Mouse (Mus musculus) MEL (cell line): ENCODE data around the gene Mlc1. TPM values are rescaled to one million over a fixed set of nuclear protein-coding genes. Genes with fewer than 3 reads are reported as not detected.

Experiments used
- DNase-seq: peaks from one replicate; pipeline ENCODE4 v3.0.0; 2011; ENCODE audit warnings: low read depth, low spot score
- H3K27ac ChIP-seq: 2 replicates; pipeline ENCODE4 v1.5.1; 2012; ENCODE audit warnings: low read depth, mild to moderate bottlenecking, control low read depth, low read length, moderate library complexity; ENCODE audit not compliant: control insufficient read depth
- H3K27me3 ChIP-seq, 2 experiments: fragments of 150-350 bp in 1 of 2; sonication (generic) in 1 of 2; 2 replicates each; pipeline ENCODE4 v1.6.1; 2012; ENCODE audit warnings: low read length in 2 of 2, mild to moderate bottlenecking in 2 of 2, improper control_type of control experiment in 1 of 2, moderate library complexity in 1 of 2; ENCODE audit not compliant: insufficient read depth in 2 of 2, control insufficient read depth in 1 of 2
- H3K36me3 ChIP-seq, 2 experiments: 2 replicates each; pipeline ENCODE4 v1.6.1; 2012 to 2014; ENCODE audit warnings: low read length in 2 of 2, improper control_type of control experiment in 1 of 2, inconsistent platforms in 1 of 2, mild to moderate bottlenecking in 1 of 2; ENCODE audit not compliant: insufficient read depth in 2 of 2, control insufficient read depth in 1 of 2
- H3K4me1 ChIP-seq, 2 experiments: fragments of 150-350 bp in 1 of 2; sonication (generic) in 1 of 2; 2 replicates each; pipeline ENCODE4 v1.6.1; 2012; ENCODE audit warnings: low read length in 2 of 2, improper control_type of control experiment in 1 of 2, mild to moderate bottlenecking in 1 of 2; ENCODE audit not compliant: insufficient read depth in 2 of 2, control insufficient read depth in 1 of 2
- H3K4me3 ChIP-seq, 2 experiments: fragments of 150-350 bp in 1 of 2; sonication (generic) in 1 of 2; 2 replicates each; pipeline ENCODE4 v1.5.1; 2012; ENCODE audit warnings: low read depth in 2 of 2, low read length in 2 of 2, mild to moderate bottlenecking in 2 of 2, moderate library complexity in 2 of 2, control low read depth in 1 of 2, improper control_type of control experiment in 1 of 2; ENCODE audit not compliant: control insufficient read depth in 1 of 2, insufficient read depth in 1 of 2
- H3K79me2 ChIP-seq: 2 replicates; pipeline ENCODE4 v1.6.1; 2012; ENCODE audit warnings: mild to moderate bottlenecking, low read length, moderate library complexity; ENCODE audit not compliant: control insufficient read depth, poor library complexity, insufficient read depth
- H3K9ac ChIP-seq: 2 replicates; pipeline ENCODE4 v1.6.1; 2012; ENCODE audit warnings: low read depth, mild to moderate bottlenecking, control low read depth, low read length, moderate library complexity; ENCODE audit not compliant: control insufficient read depth, poor library complexity, severe bottlenecking
- H3K9me3 ChIP-seq: fragments of 150-350 bp; sonication (generic); replicated peaks from 2 replicates; pipeline ENCODE4 v1.6.1; 2012; ENCODE audit warnings: mild to moderate bottlenecking, low read length, improper control_type of control experiment, moderate library complexity; ENCODE audit not compliant: insufficient read depth
- BHLHE40 ChIP-seq: IDR thresholded peaks from 2 replicates; pipeline ENCODE4 v1.6.1; 2012; ENCODE audit warnings: low read depth, mild to moderate bottlenecking, inconsistent platforms, low read length, improper control_type of control experiment, borderline replicate concordance
- CHD1 ChIP-seq: IDR thresholded peaks from 2 replicates; pipeline ENCODE4 v1.6.1; 2012; ENCODE audit warnings: low read depth, mild to moderate bottlenecking, inconsistent platforms, low read length, improper control_type of control experiment
- CHD2 ChIP-seq: IDR thresholded peaks from 2 replicates; pipeline ENCODE4 v1.6.1; 2011; ENCODE audit warnings: low read length, improper control_type of control experiment
- HCFC1 ChIP-seq: IDR thresholded peaks from 2 replicates; pipeline ENCODE4 v1.6.1; 2012; ENCODE audit warnings: low read depth, mild to moderate bottlenecking, inconsistent platforms, low read length, improper control_type of control experiment, moderate library complexity
- MEF2A ChIP-seq: IDR thresholded peaks from 2 replicates; pipeline ENCODE4 v1.6.1; 2014; ENCODE audit warnings: low read depth, mild to moderate bottlenecking, inconsistent platforms, low read length, improper control_type of control experiment; ENCODE audit not compliant: poor library complexity, insufficient replicate concordance, severe bottlenecking; ENCODE audit errors: extremely low read depth
- POLR2AphosphoS2 ChIP-seq: IDR thresholded peaks from 2 replicates; pipeline ENCODE4 v1.6.1; 2011; ENCODE audit warnings: low read length, improper control_type of control experiment
- SMC3 ChIP-seq: IDR thresholded peaks from 2 replicates; pipeline ENCODE4 v1.6.1; 2011; ENCODE audit warnings: low read depth, low read length, improper control_type of control experiment
- USF1 ChIP-seq: IDR thresholded peaks from 2 replicates; pipeline ENCODE4 v1.6.1; 2014; ENCODE audit warnings: low read depth, mild to moderate bottlenecking, inconsistent platforms, low read length, improper control_type of control experiment, moderate library complexity
- ZKSCAN1 ChIP-seq: IDR thresholded peaks from 2 replicates; pipeline ENCODE4 v1.6.1; 2012; ENCODE audit warnings: low read depth, mild to moderate bottlenecking, inconsistent platforms, low read length, improper control_type of control experiment, moderate library complexity
- polyA plus RNA-seq, 2 experiments: library from polyadenylated mRNA; stranded (reverse) in 1 of 2; unstranded in 1 of 2; fragments of >175 nt in 1 of 2; fragments of >200 nt in 1 of 2; gene quantifications; 2 replicates each; pipeline versions ENCODE4 v1.2.1 to v1.2.4; 2012; ENCODE audit warnings: low replicate concordance in 2 of 2, low read depth in 1 of 2; ENCODE audit not compliant: insufficient read length in 2 of 2, insufficient read depth in 1 of 2, missing spikeins in 1 of 2
- total RNA-seq: library from RNA; depleted of rRNA; stranded (reverse); fragments of 300-350 nt; gene quantifications from 2 replicates; pipeline ENCODE4 v1.2.3, GENCODE M21; 2012; rRNA removed

Gene Mlc1
- total and polyA plus RNA-seq, 3 experiments: not detected

DNA sequence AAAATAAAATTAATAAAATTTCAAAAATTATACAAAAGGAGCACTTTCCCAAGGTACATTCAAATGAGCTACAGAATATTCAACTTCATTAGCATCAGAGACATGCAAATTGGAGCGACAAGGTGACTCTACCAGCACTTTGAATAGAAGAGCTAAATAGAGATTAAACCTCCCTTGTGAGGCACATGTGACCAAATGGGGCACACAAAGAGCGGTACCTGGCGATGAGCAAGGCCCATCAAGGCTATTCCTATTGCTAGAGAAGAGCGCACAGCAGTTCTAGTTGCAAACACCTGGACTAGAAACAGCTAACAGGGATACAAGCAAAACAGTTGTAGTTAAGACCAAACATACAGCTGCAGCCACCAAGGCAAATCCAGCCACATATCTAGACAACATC is 72.5 kb downstream of the Mlc1 start:
- H3K4me1 ChIP-seq: no peaks in the 10 kb centered on the region
- TF ChIP-seq ZKSCAN1: no peak
- TF ChIP-seq POLR2AphosphoS2: no peak
- no peak for TF ChIP-seq CHD1
- no peak for TF ChIP-seq MEF2A
- no peak for TF ChIP-seq SMC3
- no peak for TF ChIP-seq USF1
- TF ChIP-seq HCFC1: no peak
- no peak for TF ChIP-seq CHD2
- no peak for TF ChIP-seq BHLHE40
- DNase-seq: no peak

More for the DNA sequence above, 72.5 kb downstream of the Mlc1 start:
- Histone ChIP-seq H3K4me3 (no peak overlapping the region), H3K27me3 (peaks cover 0 to 4% of the 10 kb centered on the region in 2 experiments; a peak in 2 of 4 replicates), H3K27ac (no peak overlapping the region), H3K79me2 (no peaks in the 10 kb centered on the region), H3K36me3 (no peaks in the 10 kb centered on the region), H3K9ac (no peak overlapping the region), H3K9me3 (no peaks in the 10 kb centered on the region)

Other genes with a start within 250 kb of the Mlc1 start
- 33.7 and 33.8 TPM in 2 replicates for gene Brd1, start 244.8 kb downstream of the Mlc1 start, total RNA-seq
- 10 to 100 TPM; 43.1 to 72.7 TPM for gene Brd1, start 244.8 kb downstream of the Mlc1 start, polyA plus RNA-seq
- gene Zbed4, start 227.3 kb downstream of the Mlc1 start, total RNA-seq: 57.3 and 57.9 TPM in 2 replicates
- 10 to 100 TPM in 1 of 2 experiments, not detected in 1; 53.2 TPM for gene Zbed4, start 227.3 kb downstream of the Mlc1 start, polyA plus RNA-seq
- gene Alg12, start 159.7 kb downstream of the Mlc1 start, total RNA-seq: 12.3 and 13.7 TPM in 2 replicates
- gene Alg12, start 159.7 kb downstream of the Mlc1 start, polyA plus RNA-seq: 10 to 100 TPM in 1 of 2 experiments, not detected in 1; 18.6 TPM
- gene Creld2, start 159.4 kb downstream of the Mlc1 start, total RNA-seq: 121 and 188 TPM in 2 replicates
- 100 to 1,000 TPM in 1 of 2 experiments, not detected in 1; 118 TPM for gene Creld2, start 159.4 kb downstream of the Mlc1 start, polyA plus RNA-seq
- gene Pim3, start 116.8 kb downstream of the Mlc1 start, total RNA-seq: 29.5 and 41.6 TPM in 2 replicates
- gene Pim3, start 116.8 kb downstream of the Mlc1 start, polyA plus RNA-seq: 10 to 100 TPM in 1 of 2 experiments, not detected in 1; 33.6 TPM
- not detected in 2 replicates for gene Ttll8, start 24.6 kb downstream of the Mlc1 start, total RNA-seq
- not detected for gene Ttll8, start 24.6 kb downstream of the Mlc1 start, polyA plus RNA-seq
- not detected in 2 replicates for gene Mov10l1, start 3.9 kb upstream of the Mlc1 start, total RNA-seq
- gene Mov10l1, start 3.9 kb upstream of the Mlc1 start, polyA plus RNA-seq: not detected
- gene Panx2, start 80.7 kb upstream of the Mlc1 start, total RNA-seq: not detected in 2 replicates
- not detected for gene Panx2, start 80.7 kb upstream of the Mlc1 start, polyA plus RNA-seq
- 43.1 and 45.9 TPM in 2 replicates for gene Trabd, start 96.1 kb upstream of the Mlc1 start, total RNA-seq
- 10 to 100 TPM in 1 of 2 experiments, not detected in 1; 81.4 TPM for gene Trabd, start 96.1 kb upstream of the Mlc1 start, polyA plus RNA-seq
- gene Selenoo, start 110.1 kb upstream of the Mlc1 start, total RNA-seq: 13.6 and 17.3 TPM in 2 replicates
- gene Selenoo, start 110.1 kb upstream of the Mlc1 start, polyA plus RNA-seq: 10 to 100 TPM in 1 of 2 experiments, not detected in 1; 16.6 TPM
- gene Tubgcp6, start 144.1 kb upstream of the Mlc1 start, total RNA-seq: 14.4 and 17.5 TPM in 2 replicates
- gene Tubgcp6, start 144.1 kb upstream of the Mlc1 start, polyA plus RNA-seq: 10 to 100 TPM in 1 of 2 experiments, not detected in 1; 25.3 TPM
- 17.9 and 23.3 TPM in 2 replicates for gene Hdac10, start 149.7 kb upstream of the Mlc1 start, total RNA-seq
- gene Hdac10, start 149.7 kb upstream of the Mlc1 start, polyA plus RNA-seq: 10 to 100 TPM in 1 of 2 experiments, not detected in 1; 26.6 TPM
- 0.10 TPM in 1 of 2 replicates, not detected in the other for gene Mapk12, start 161.7 kb upstream of the Mlc1 start, total RNA-seq
- gene Mapk12, start 161.7 kb upstream of the Mlc1 start, polyA plus RNA-seq: under 1 TPM in 1 of 2 experiments, not detected in 1; 0.18 TPM
- gene Mapk11, start 170.6 kb upstream of the Mlc1 start, total RNA-seq: 0.04 and 0.16 TPM in 2 replicates
- under 1 TPM in 1 of 2 experiments, not detected in 1; 0.04 TPM for gene Mapk11, start 170.6 kb upstream of the Mlc1 start, polyA plus RNA-seq
- gene Plxnb2, start 201.8 kb upstream of the Mlc1 start, total RNA-seq: 0.10 and 0.19 TPM in 2 replicates
- under 1 TPM in 1 of 2 experiments, not detected in 1; 0.17 TPM for gene Plxnb2, start 201.8 kb upstream of the Mlc1 start, polyA plus RNA-seq
- 4.6 and 6.1 TPM in 2 replicates for gene Dennd6b, start 217.5 kb upstream of the Mlc1 start, total RNA-seq
- gene Dennd6b, start 217.5 kb upstream of the Mlc1 start, polyA plus RNA-seq: 10 to 100 TPM in 1 of 2 experiments, not detected in 1; 11.4 TPM
- gene Ppp6r2, start 232.5 kb upstream of the Mlc1 start, total RNA-seq: 13.5 and 15.5 TPM in 2 replicates
- gene Ppp6r2, start 232.5 kb upstream of the Mlc1 start, polyA plus RNA-seq: 10 to 100 TPM in 1 of 2 experiments, not detected in 1; 23.2 TPM